Mouse (Mus musculus): ENCODE results near the gene Lrch3. TPM values are rescaled to one million over a fixed set of nuclear protein-coding genes. Genes with fewer than 3 reads are reported as not detected.

Lrch3 gene
- polyA plus RNA-seq, 1 experiment from 2014 or later = 46.6 TPM

GRCm38 (mm10) chr16:33010166-33010565 is 96.3 kb downstream of the Lrch3 start:
- Histone ChIP-seq H3K4me1 (no peaks in the 10 kb centered on the region), H3K27me3 (replicated peaks) (no peaks in the 10 kb centered on the region), H3K9me3 (no peaks in the 10 kb centered on the region), H3K27ac (no peak overlapping the region), H3K4me3 (no peak overlapping the region), H3K4me2 (replicated peaks) (no peak overlapping the region), H3K36me3 (peaks cover 72% of the 10 kb centered on the region), H3K9ac (no peak overlapping the region)
- ATAC-seq (ENCODE audit: low FRiP score, low read depth) = no peak
- WGBS = 91% methylated on average over 6 of the region's 6 CpGs

- H3K4me1 ChIP-seq = no peaks in the 10 kb centered on the region
- whole genome bisulfite sequencing = 94% methylated on average over 5 of the region's 5 CpGs
- no peaks in the 10 kb centered on the region for H3K9me3 ChIP-seq
- no peak for ATAC-seq (ENCODE audit: low FRiP score, low read depth)
- no peak overlapping the region for H3K9ac ChIP-seq
- no peaks in the 10 kb centered on the region for H3K27me3 ChIP-seq (replicated peaks)
- H3K27ac ChIP-seq = no peak overlapping the region
- H3K36me3 ChIP-seq = peaks cover 44% of the 10 kb centered on the region
- H3K4me3 ChIP-seq = no peak overlapping the region
- no peak overlapping the region for H3K4me2 ChIP-seq (replicated peaks)
Measured at GRCm38 (mm10) chr16:33013801-33014200, 99.9 kb downstream of the Lrch3 start.

DNA sequence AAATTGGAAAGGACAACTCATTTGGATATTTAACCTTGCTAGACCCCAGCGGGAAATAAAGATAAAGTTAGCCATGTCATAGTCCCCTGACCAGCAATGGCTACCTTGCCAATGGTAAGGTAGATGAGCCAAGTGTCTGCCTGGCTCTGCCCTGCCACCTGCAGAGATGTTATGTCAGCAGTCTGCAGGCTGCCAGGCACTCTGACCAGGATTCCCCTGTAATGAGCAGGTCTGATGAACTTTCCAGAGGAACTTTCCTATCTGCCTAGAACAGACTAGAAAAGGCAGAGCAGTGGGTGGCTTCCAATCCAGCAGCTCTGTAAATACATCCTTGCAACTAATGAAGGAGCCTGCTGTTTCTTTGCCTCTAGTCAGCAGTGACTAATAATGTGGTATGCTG is 101.0 kb downstream of the Lrch3 start:
- no peak overlapping the region for H3K27ac ChIP-seq
- no peaks in the 10 kb centered on the region for H3K4me1 ChIP-seq
- no peaks in the 10 kb centered on the region for H3K27me3 ChIP-seq (replicated peaks)
- ATAC-seq (ENCODE audit: low FRiP score, low read depth) = no peak
- no peak overlapping the region for H3K9ac ChIP-seq
- H3K36me3 ChIP-seq = peaks cover 33% of the 10 kb centered on the region
- no peak overlapping the region for H3K4me3 ChIP-seq
- H3K4me2 ChIP-seq (replicated peaks) = no peak overlapping the region
- no peaks in the 10 kb centered on the region for H3K9me3 ChIP-seq
- 95% methylated on average over 1 of the region's 1 CpGs for WGBS

- H3K4me2 ChIP-seq (replicated peaks) = no peak overlapping the region
- whole genome bisulfite sequencing = 95% methylated on average over 3 of the region's 3 CpGs
- H3K27ac ChIP-seq = no peak overlapping the region
- peaks cover 28% of the 10 kb centered on the region for H3K36me3 ChIP-seq
- no peaks in the 10 kb centered on the region for H3K27me3 ChIP-seq (replicated peaks)
- H3K9me3 ChIP-seq = no peaks in the 10 kb centered on the region
- H3K4me1 ChIP-seq = no peaks in the 10 kb centered on the region
- H3K9ac ChIP-seq = no peak overlapping the region
- no peak for ATAC-seq (ENCODE audit: low FRiP score, low read depth)
- H3K4me3 ChIP-seq = no peak overlapping the region
Measured at GRCm38 (mm10) chr16:33015396-33015907, 101.6 kb downstream of the Lrch3 start.

- no peaks in the 10 kb centered on the region for H3K27me3 ChIP-seq (replicated peaks)
- no peak for ATAC-seq (ENCODE audit: low FRiP score, low read depth)
- no peak overlapping the region for H3K27ac ChIP-seq
- 85% methylated on average over 2 of the region's 2 CpGs for WGBS
- H3K4me3 ChIP-seq = no peak overlapping the region
- no peaks in the 10 kb centered on the region for H3K9me3 ChIP-seq
- peaks cover 24% of the 10 kb centered on the region for H3K36me3 ChIP-seq
- H3K9ac ChIP-seq = no peak overlapping the region
- H3K4me2 ChIP-seq (replicated peaks) = no peak overlapping the region
- no peaks in the 10 kb centered on the region for H3K4me1 ChIP-seq
Measured at GRCm38 (mm10) chr16:33015986-33016385, 102.1 kb downstream of the Lrch3 start.

GRCm38 (mm10) chr16:33017677-33018349 is 103.9 kb downstream of the Lrch3 start:
- no peak overlapping the region for H3K4me3 ChIP-seq
- no peak overlapping the region for H3K4me2 ChIP-seq (replicated peaks)
- H3K36me3 ChIP-seq = peaks cover 14% of the 10 kb centered on the region
- ATAC-seq (ENCODE audit: low FRiP score, low read depth) = no peak
- H3K9me3 ChIP-seq = no peaks in the 10 kb centered on the region
- no peaks in the 10 kb centered on the region for H3K4me1 ChIP-seq
- 93% methylated on average over 5 of the region's 5 CpGs for WGBS
- no peak overlapping the region for H3K9ac ChIP-seq
- no peaks in the 10 kb centered on the region for H3K27me3 ChIP-seq (replicated peaks)
- no peak overlapping the region for H3K27ac ChIP-seq

- Histone ChIP-seq H3K4me3 (no peak overlapping the region), H3K9ac (no peak overlapping the region), H3K27me3 (replicated peaks) (no peaks in the 10 kb centered on the region), H3K36me3 (peaks cover 2% of the 10 kb centered on the region; the same call in 1 of the 2 replicates), H3K27ac (no peak overlapping the region), H3K4me2 (replicated peaks) (no peak overlapping the region), H3K9me3 (no peaks in the 10 kb centered on the region), H3K4me1 (no peaks in the 10 kb centered on the region)
- ATAC-seq (ENCODE audit: low FRiP score, low read depth) = no peak
- WGBS = 79% methylated on average over 21 of the region's 21 CpGs
Measured at GRCm38 (mm10) chr16:33019117-33019770, 105.3 kb downstream of the Lrch3 start.

DNA sequence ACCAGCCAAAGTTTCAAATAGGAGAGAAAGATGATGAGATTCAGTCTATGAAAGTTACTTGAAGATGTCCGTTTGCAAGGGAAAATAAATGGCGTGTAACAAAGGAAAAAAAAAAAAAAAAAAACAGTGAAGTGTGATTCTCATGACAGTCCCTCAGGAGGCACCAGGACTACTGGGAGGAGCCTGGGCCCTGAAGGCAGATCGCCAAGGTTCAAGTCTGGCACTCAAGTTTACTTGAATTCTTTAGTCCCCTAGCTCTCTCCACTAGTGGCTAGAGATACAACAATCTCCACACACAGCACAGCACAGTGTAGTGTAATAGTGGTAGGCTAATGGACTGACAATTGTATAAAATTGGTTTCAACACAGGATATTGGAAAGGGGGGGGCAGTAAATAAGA is 107.5 kb downstream of the Lrch3 start:
- no peak overlapping the region for H3K4me2 ChIP-seq (replicated peaks)
- no peak overlapping the region for H3K9ac ChIP-seq
- no peaks in the 10 kb centered on the region for H3K4me1 ChIP-seq
- H3K27me3 ChIP-seq (replicated peaks) = no peaks in the 10 kb centered on the region
- WGBS = 76% methylated on average over 3 of the region's 3 CpGs
- no peak overlapping the region for H3K27ac ChIP-seq
- ATAC-seq (ENCODE audit: low FRiP score, low read depth) = no peak
- H3K4me3 ChIP-seq = no peak overlapping the region
- no peaks in the 10 kb centered on the region for H3K9me3 ChIP-seq
- 0 out of 2 replicates have a peak, but pooled peaks cover 2% of the 10 kb centered on the region for H3K36me3 ChIP-seq

- no peaks in the 10 kb centered on the region for H3K36me3 ChIP-seq
- no peaks in the 10 kb centered on the region for H3K9me3 ChIP-seq
- no peak for ATAC-seq (ENCODE audit: low FRiP score, low read depth)
- H3K4me1 ChIP-seq = no peaks in the 10 kb centered on the region
- H3K4me2 ChIP-seq (replicated peaks) = no peak overlapping the region
- H3K27ac ChIP-seq = no peak overlapping the region
- H3K4me3 ChIP-seq = no peak overlapping the region
- H3K9ac ChIP-seq = no peak overlapping the region
- no peaks in the 10 kb centered on the region for H3K27me3 ChIP-seq (replicated peaks)
- 4% methylated on average over 4 of the region's 4 CpGs for WGBS
Measured at GRCm38 (mm10) chr16:33023750-33024149, 109.8 kb downstream of the Lrch3 start.

DNA sequence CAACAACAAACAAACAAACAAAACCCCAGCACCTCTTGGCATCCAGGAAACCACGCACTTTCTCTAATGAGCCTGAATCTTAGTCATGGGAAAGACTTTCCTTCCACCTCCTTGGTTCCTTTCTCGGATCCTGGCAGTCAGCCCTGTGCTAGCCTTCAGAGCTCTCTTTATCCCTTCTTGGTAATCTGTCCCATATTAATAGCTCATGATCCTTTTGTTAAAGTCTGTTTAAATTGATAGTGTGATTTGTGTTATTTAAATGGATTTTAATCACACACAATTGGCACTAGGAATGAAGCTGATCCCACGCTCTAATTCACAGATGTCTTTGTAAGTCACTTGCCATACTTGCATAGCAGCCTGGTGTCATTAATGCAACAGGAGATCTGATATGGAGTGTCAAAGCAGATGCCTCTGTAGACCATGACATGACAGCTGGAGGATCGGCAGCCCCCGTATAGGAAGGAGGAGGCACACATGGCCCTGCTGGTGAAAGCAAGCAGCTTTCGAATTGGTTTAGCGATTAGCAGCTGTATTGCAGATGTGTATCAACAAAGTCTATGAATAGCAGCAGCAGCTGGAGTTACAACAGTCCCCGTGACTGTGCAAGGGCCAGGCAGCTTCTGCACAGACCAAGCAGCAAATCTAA is 110.7 kb downstream of the Lrch3 start:
- Histone ChIP-seq H3K4me3 (no peak overlapping the region), H3K27ac (no peak overlapping the region), H3K4me1 (no peaks in the 10 kb centered on the region), H3K4me2 (replicated peaks) (no peak overlapping the region), H3K9me3 (no peaks in the 10 kb centered on the region), H3K36me3 (no peaks in the 10 kb centered on the region), H3K27me3 (replicated peaks) (no peaks in the 10 kb centered on the region), H3K9ac (no peak overlapping the region)
- WGBS = 81% methylated on average over 8 of the region's 8 CpGs
- ATAC-seq (ENCODE audit: low FRiP score, low read depth) = no peak

- no peak overlapping the region for H3K27ac ChIP-seq
- H3K27me3 ChIP-seq (replicated peaks) = no peaks in the 10 kb centered on the region
- H3K9me3 ChIP-seq = no peaks in the 10 kb centered on the region
- 87% methylated on average over 7 of the region's 7 CpGs for WGBS
- no peaks in the 10 kb centered on the region for H3K36me3 ChIP-seq
- H3K4me3 ChIP-seq = no peak overlapping the region
- no peak for ATAC-seq (ENCODE audit: low FRiP score, low read depth)
- no peak overlapping the region for H3K9ac ChIP-seq
- no peaks in the 10 kb centered on the region for H3K4me1 ChIP-seq
- H3K4me2 ChIP-seq (replicated peaks) = no peak overlapping the region
Measured at GRCm38 (mm10) chr16:33026357-33026756, 112.5 kb downstream of the Lrch3 start.

- H3K9me3 ChIP-seq = no peaks in the 10 kb centered on the region
- H3K27me3 ChIP-seq (replicated peaks) = no peaks in the 10 kb centered on the region
- no peak overlapping the region for H3K4me3 ChIP-seq
- H3K9ac ChIP-seq = no peak overlapping the region
- 83% methylated on average over 4 of the region's 4 CpGs for WGBS
- no peaks in the 10 kb centered on the region for H3K36me3 ChIP-seq
- no peak overlapping the region for H3K27ac ChIP-seq
- ATAC-seq (ENCODE audit: low FRiP score, low read depth) = no peak
- no peaks in the 10 kb centered on the region for H3K4me1 ChIP-seq
- H3K4me2 ChIP-seq (replicated peaks) = no peak overlapping the region
Measured at GRCm38 (mm10) chr16:33036006-33036405, 122.1 kb downstream of the Lrch3 start.

Data from neural tube, embryonic 12.5 days (tissue).